Mouse (Mus musculus) thymus, adult 2 months (tissue): Measurements from ENCODE around the gene Cdk5r1.

Source experiments
- CTCF ChIP-seq: fragments of 200-500 bp; IDR thresholded peaks from 2 replicates; pipeline ENCODE4 v1.5.1; 2012; ENCODE audit warnings: mild to moderate bottlenecking, control low read depth, low read length, moderate library complexity, borderline replicate concordance; ENCODE audit not compliant: control insufficient read depth, poor library complexity, insufficient read depth; ENCODE audit errors: extremely low read depth
- POLR2A ChIP-seq: fragments of 200-500 bp; IDR thresholded peaks from 2 replicates; pipeline ENCODE4 v1.6.1; 2012; ENCODE audit warnings: mild to moderate bottlenecking, low read length, control low read depth, moderate library complexity; ENCODE audit not compliant: control insufficient read depth, poor library complexity, insufficient read depth; ENCODE audit errors: extremely low read depth

GRCm38 (mm10) chr11:80490831-80491230 is 14.0 kb downstream of the Cdk5r1 start:
- TF ChIP-seq CTCF, result no peak
- no peak for TF ChIP-seq POLR2A
